Mouse (Mus musculus): ENCODE data around the gene Adipoq.

DNA sequence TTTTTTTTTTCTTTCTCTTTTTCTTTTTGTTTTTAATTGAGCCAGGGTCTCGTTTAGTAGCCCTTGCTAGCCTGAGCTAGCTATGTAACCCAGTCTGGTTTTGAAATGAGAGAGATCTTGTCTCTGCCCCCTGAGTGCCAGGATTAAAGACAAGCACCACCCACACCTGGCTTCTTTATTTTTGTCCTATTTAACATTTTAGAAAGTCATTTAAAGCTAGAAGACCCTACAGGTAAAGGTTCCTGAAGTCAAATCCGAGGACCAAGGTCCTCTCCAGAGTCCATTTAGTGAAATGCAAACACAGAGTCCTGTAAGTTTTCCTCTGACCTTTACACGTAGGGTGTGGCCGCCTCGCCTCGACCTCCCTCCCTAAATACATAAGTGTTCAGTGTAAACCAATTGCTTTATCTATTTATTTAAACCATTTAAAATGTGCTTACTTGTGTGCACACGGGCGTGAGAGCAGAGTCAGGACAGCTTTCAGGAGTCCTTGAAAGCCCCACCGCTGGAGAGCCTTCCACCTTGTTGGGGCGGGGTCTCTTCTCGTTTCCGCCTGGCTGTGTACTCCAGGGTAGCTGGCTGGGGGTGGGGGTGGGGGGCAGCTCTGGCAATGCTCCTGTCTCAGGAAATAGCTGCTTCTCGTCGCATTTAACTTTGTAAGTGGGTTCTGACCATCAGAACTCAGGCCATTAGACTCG, 43.8 kb upstream of the Adipoq start:
- TF ChIP-seq CTCF (IDR thresholded peaks at IDR 0.05 in 2 of 3, conservative IDR thresholded peaks at IDR 0.05 in 1 of 3; ENCODE audit: control insufficient read depth in 1 of 3, insufficient read depth in 1 of 3, low read depth in 2 of 3, low read length in 3 of 3, poor library complexity in 1 of 3, severe bottlenecking in 1 of 3), result no peak
- no peak for TF ChIP-seq SIN3A (IDR thresholded peaks at IDR 0.05; ENCODE audit: low read length)
- no peak for TF ChIP-seq GABPA (IDR thresholded peaks at IDR 0.05; ENCODE audit: low read depth, low read length)
- TF ChIP-seq CHD1 (IDR thresholded peaks at IDR 0.05; ENCODE audit: low read depth, low read length), result no peak
- no peak for TF ChIP-seq ZC3H11A (IDR thresholded peaks at IDR 0.05; ENCODE audit: low read depth, low read length)
- TF ChIP-seq NELFE (IDR thresholded peaks at IDR 0.05; ENCODE audit: low read depth, low read length), result no peak
- no peak for TF ChIP-seq EP300 (IDR thresholded peaks at IDR 0.05; ENCODE audit: low read depth in 1 of 2, low read length in 2 of 2)
- no peak for TF ChIP-seq CHD2 (IDR thresholded peaks at IDR 0.05; ENCODE audit: low read length)

Measured in MEL (cell line).